Mouse (Mus musculus): Measurements from ENCODE around the gene Dmrt2. TPM values are rescaled to one million over a fixed set of nuclear protein-coding genes. Genes with fewer than 3 reads are reported as not detected.
A peak's percentile ranks its signal among the peaks of the same experiment; 100 is the strongest.

The Dmrt2 gene
- 1 to 10 TPM; 2.0 to 2.2 TPM for total RNA-seq (2021)
- long read RNA-seq, experiment 1, partial matches to known transcripts, result 0 of 2 reads
- long read RNA-seq, experiment 1, other reads (novel, unspliced or antisense), result 2 of 2 reads
- long read RNA-seq, experiment 2, partial matches to known transcripts, result 0 of 4 reads
- long read RNA-seq, experiment 2, other reads (novel, unspliced or antisense), result 1 of 4 reads

- DNase-seq (ENCODE audit: low spot score in 2 of 2), result peak; percentile 52 to 55
These were observed at the start of gene Dmrt2 for GRCm38 (mm10) chr19:25672101-25672950. TSS of gene Dmrt2 (plus strand) at chr19:25672411.

GRCm38 (mm10) chr19:25628490-25628889 is 43.7 kb upstream of the Dmrt2 start:
- peak in 1 of 2 experiments; percentile 50 for DNase-seq (ENCODE audit: low spot score in 2 of 2)

- DNase-seq (ENCODE audit: low spot score in 2 of 2), result no peak
These were observed 37.1 kb upstream of the Dmrt2 start for GRCm38 (mm10) chr19:25635119-25635518.

GRCm38 (mm10) chr19:25635622-25636244 is 36.5 kb upstream of the Dmrt2 start:
- DNase-seq (ENCODE audit: low spot score in 2 of 2), result peak in 1 of 2 experiments; percentile 47

- DNase-seq (ENCODE audit: low spot score in 2 of 2), result no peak
These were observed 33.3 kb upstream of the Dmrt2 start for GRCm38 (mm10) chr19:25638766-25639361.

- DNase-seq (ENCODE audit: low spot score in 2 of 2), result no peak
These were observed 30.4 kb upstream of the Dmrt2 start for GRCm38 (mm10) chr19:25641786-25642185.

GRCm38 (mm10) chr19:25647136-25647535 is 25.1 kb upstream of the Dmrt2 start:
- no peak for DNase-seq (ENCODE audit: low spot score in 2 of 2)

GRCm38 (mm10) chr19:25648701-25649100 is 23.5 kb upstream of the Dmrt2 start:
- no peak for DNase-seq (ENCODE audit: low spot score in 2 of 2)

GRCm38 (mm10) chr19:25650474-25650873 is 21.7 kb upstream of the Dmrt2 start:
- DNase-seq (ENCODE audit: low spot score in 2 of 2), result no peak

- DNase-seq (ENCODE audit: low spot score in 2 of 2), result no peak
These were observed 19.7 kb upstream of the Dmrt2 start for GRCm38 (mm10) chr19:25652560-25652959.

GRCm38 (mm10) chr19:25654034-25654749 is 18.0 kb upstream of the Dmrt2 start:
- DNase-seq (ENCODE audit: low spot score in 2 of 2), result no peak

- no peak for DNase-seq (ENCODE audit: low spot score in 2 of 2)
These were observed 6.5 kb upstream of the Dmrt2 start for GRCm38 (mm10) chr19:25665486-25666339.

GRCm38 (mm10) chr19:25667836-25668235 is 4.4 kb upstream of the Dmrt2 start:
- no peak for DNase-seq (ENCODE audit: low spot score in 2 of 2)

- no peak for DNase-seq (ENCODE audit: low spot score in 2 of 2)
These were observed 2.5 kb upstream of the Dmrt2 start for GRCm38 (mm10) chr19:25669593-25670248.

GRCm38 (mm10) chr19:25670571-25671285 is 1.5 kb upstream of the Dmrt2 start:
- no peak for DNase-seq (ENCODE audit: low spot score in 2 of 2)

GRCm38 (mm10) chr19:25671681-25672080 is 530 bp upstream of the Dmrt2 start:
- DNase-seq (ENCODE audit: low spot score in 2 of 2), result no peak

GRCm38 (mm10) chr19:25673224-25674055 is 1.2 kb downstream of the Dmrt2 start:
- DNase-seq (ENCODE audit: low spot score in 2 of 2), result no peak

GRCm38 (mm10) chr19:25674056-25674420 is 1.8 kb downstream of the Dmrt2 start:
- no peak for DNase-seq (ENCODE audit: low spot score in 2 of 2)

Data from adrenal gland, postnatal 4 days (tissue).